Mouse (Mus musculus) liver, adult 2 months (tissue): ENCODE measurements around the gene Rab44. TPM values are rescaled to one million over a fixed set of nuclear protein-coding genes. Genes with fewer than 3 reads are reported as not detected.
A peak's percentile ranks its signal among the peaks of the same experiment; 100 is the strongest.

ENCODE experiments used
- DNase-seq: peaks from one replicate; pipeline ENCODE4 v3.0.0-alpha.2; 2011; ENCODE audit warnings: low read depth, low spot score; ENCODE audit errors: extremely low read depth
- H3K27ac ChIP-seq: fragments of 200-500 bp; replicated peaks from 2 replicates; pipeline ENCODE4 v1.5.1; 2012; ENCODE audit warnings: low read depth, mild to moderate bottlenecking, control low read depth, inconsistent platforms, low read length; ENCODE audit not compliant: insufficient read depth
- H3K27me3 ChIP-seq: fragments of 200-500 bp; 2 replicates; pipeline ENCODE4 v1.6.1; 2012; ENCODE audit warnings: mild to moderate bottlenecking, moderate library complexity, low read length, inconsistent platforms; ENCODE audit not compliant: control insufficient read depth, insufficient read depth
- H3K36me3 ChIP-seq: fragments of 200-500 bp; 2 replicates; pipeline ENCODE4 v1.6.1; 2012; ENCODE audit warnings: low read length, inconsistent platforms; ENCODE audit not compliant: control insufficient read depth, insufficient read depth
- H3K4me1 ChIP-seq: fragments of 200-500 bp; 2 replicates; pipeline ENCODE4 v1.6.1; 2011; ENCODE audit warnings: low read length; ENCODE audit not compliant: control insufficient read depth, insufficient read depth
- H3K4me3 ChIP-seq: fragments of 200-500 bp; 2 replicates; pipeline ENCODE4 v1.5.1; 2011; ENCODE audit warnings: low read depth, mild to moderate bottlenecking, control low read depth, low read length, moderate library complexity; ENCODE audit not compliant: insufficient read depth
- H3K79me2 ChIP-seq: fragments of 200-500 bp; 2 replicates; pipeline ENCODE4 v1.6.1; 2012; ENCODE audit warnings: inconsistent platforms, mild to moderate bottlenecking, low read length, moderate library complexity; ENCODE audit not compliant: control insufficient read depth, insufficient read depth
- H3K9ac ChIP-seq: fragments of 200-500 bp; 2 replicates; pipeline ENCODE4 v1.6.1; 2012; ENCODE audit warnings: low read depth, mild to moderate bottlenecking, control low read depth, inconsistent platforms, low read length
- CTCF ChIP-seq: fragments of 200-500 bp; IDR thresholded peaks from 2 replicates; pipeline ENCODE4 v1.5.1; 2011; ENCODE audit warnings: low read depth, low read length, control low read depth
- POLR2A ChIP-seq: fragments of 200-500 bp; IDR thresholded peaks from 2 replicates; pipeline ENCODE4 v1.6.1; 2011; ENCODE audit warnings: low read length, control low read depth; ENCODE audit not compliant: insufficient read depth; ENCODE audit errors: extremely low read depth
- WGBS: fragments of 180-500 bp; shearing (Covaris S2); methylation state at CpG from one replicate; pipeline ENCODE4 v1.1.7; 2018; 5-methylcytosine and 5-hydroxymethylcytosine counted together
- polyA plus RNA-seq: library from polyadenylated mRNA; depleted of rRNA; stranded (reverse); fragments of >200 nt; gene quantifications from 2 replicates; pipeline ENCODE4 v1.2.3, GENCODE M21; 2012
- total RNA-seq: library from RNA; depleted of rRNA; stranded (reverse); fragments of >200 nt; gene quantifications from 2 replicates; pipeline ENCODE4 v1.2.3, GENCODE M21; 2014

Rab44 gene
- total and polyA plus RNA-seq, 2 experiments, result 0.15 TPM; not detected in 1

- Histone ChIP-seq H3K27me3 (no peaks in the 10 kb centered on the region), H3K4me3 (no peak overlapping the region), H3K27ac (no peak overlapping the region), H3K9ac (no peak overlapping the region), H3K36me3 (no peaks in the 10 kb centered on the region), H3K79me2 (no peaks in the 10 kb centered on the region), H3K4me1 (no peaks in the 10 kb centered on the region)
- no peak for DNase-seq
- TF ChIP-seq CTCF (no peak), POLR2A (no peak)
- 86% methylated on average over 14 of the region's 14 CpGs for WGBS
Observed at GRCm38 (mm10) chr17:29147273-29147672, 33.3 kb downstream of the Rab44 start.

- H3K9ac ChIP-seq, result no peak overlapping the region
- H3K4me1 ChIP-seq, result no peaks in the 10 kb centered on the region
- no peak for DNase-seq
- H3K79me2 ChIP-seq, result no peaks in the 10 kb centered on the region
- no peaks in the 10 kb centered on the region for H3K36me3 ChIP-seq
- 92% methylated on average over 6 of the region's 6 CpGs for WGBS
- H3K27ac ChIP-seq, result no peak overlapping the region
- TF ChIP-seq POLR2A (no peak), CTCF (no peak)
- no peaks in the 10 kb centered on the region for H3K27me3 ChIP-seq
- H3K4me3 ChIP-seq, result no peak overlapping the region
Observed at GRCm38 (mm10) chr17:29147773-29148172, 33.8 kb downstream of the Rab44 start.

- 86% methylated on average over 7 of the region's 7 CpGs for WGBS
- DNase-seq, result no peak
- Histone ChIP-seq H3K27ac (no peak overlapping the region), H3K79me2 (no peaks in the 10 kb centered on the region), H3K9ac (no peak overlapping the region), H3K27me3 (no peaks in the 10 kb centered on the region), H3K4me3 (no peak overlapping the region), H3K36me3 (no peaks in the 10 kb centered on the region), H3K4me1 (no peaks in the 10 kb centered on the region)
- no peak for TF ChIP-seq CTCF
Observed at GRCm38 (mm10) chr17:29149766-29150165, 35.8 kb downstream of the Rab44 start.

- 84% methylated on average over 5 of the region's 5 CpGs for WGBS
- TF ChIP-seq POLR2A, result no peak
- TF ChIP-seq CTCF, result no peak
- H3K4me1 ChIP-seq, result peaks cover 7% of the 10 kb centered on the region
Observed at GRCm38 (mm10) chr17:29152547-29152946, 38.6 kb downstream of the Rab44 start.

GRCm38 (mm10) chr17:29154247-29154646 lies 40.3 kb downstream of the Rab44 start:
- no peaks in the 10 kb centered on the region for H3K36me3 ChIP-seq
- H3K9ac ChIP-seq, result no peak overlapping the region
- H3K4me1 ChIP-seq, result peaks cover 7% of the 10 kb centered on the region
- H3K79me2 ChIP-seq, result no peaks in the 10 kb centered on the region
- H3K27me3 ChIP-seq, result no peaks in the 10 kb centered on the region
- H3K27ac ChIP-seq, result no peak overlapping the region
- peak; percentile 56 for DNase-seq
- 35% methylated on average over 13 of the region's 13 CpGs for WGBS
- no peak overlapping the region for H3K4me3 ChIP-seq
- TF ChIP-seq CTCF, result no peak
- TF ChIP-seq POLR2A, result no peak

More at GRCm38 (mm10) chr17:29152547-29152946, 38.6 kb downstream of the Rab44 start:
- Histone ChIP-seq H3K9ac (no peak overlapping the region), H3K79me2 (no peaks in the 10 kb centered on the region), H3K36me3 (no peaks in the 10 kb centered on the region), H3K27ac (no peak overlapping the region), H3K27me3 (no peaks in the 10 kb centered on the region), H3K4me3 (no peak overlapping the region)
- no peak for DNase-seq

GRCm38 (mm10) chr17:29155355-29156135 lies 41.6 kb downstream of the Rab44 start:
- 95% methylated on average over 12 of the region's 12 CpGs for WGBS
- Histone ChIP-seq H3K4me3 (no peak overlapping the region), H3K9ac (no peak overlapping the region), H3K4me1 (peaks cover 7% of the 10 kb centered on the region), H3K36me3 (no peaks in the 10 kb centered on the region), H3K27me3 (no peaks in the 10 kb centered on the region), H3K27ac (no peak overlapping the region), H3K79me2 (no peaks in the 10 kb centered on the region)
- no peak for DNase-seq
- TF ChIP-seq CTCF, result no peak
- no peak for TF ChIP-seq POLR2A
